ENCODE assay signal across 1 mouse cellular context in the genomic region with DNA sequence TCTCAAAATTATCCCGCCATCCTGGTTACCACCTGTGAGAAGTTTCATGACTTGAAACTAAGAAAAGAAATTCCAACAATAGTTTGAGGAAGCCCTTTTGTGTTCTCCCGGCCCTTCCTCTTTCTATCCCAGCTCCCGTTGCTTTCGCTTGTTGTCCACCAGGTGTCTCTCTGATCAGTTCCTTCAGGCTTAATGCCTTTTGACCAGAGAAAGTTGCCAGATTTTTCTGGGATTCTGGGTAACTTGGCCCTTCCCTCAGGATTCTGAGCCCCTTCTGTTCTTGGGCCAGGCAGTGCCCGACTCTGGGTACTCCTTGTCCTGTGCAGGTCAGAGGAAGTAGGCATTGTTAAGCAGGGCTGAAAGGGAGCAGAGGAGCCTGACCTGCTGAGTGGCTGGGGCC.
TF ChIP-seq lines count a peak whose summit lies in the region.

No protein-coding gene starts in this region.

TF ChIP-seq in ES-E14, 5 proteins besides CTCF, POLR2A, EP300 and RAD21:
- TF ChIP-seq ZC3H11A (IDR thresholded peaks at IDR 0.05; ENCODE audit: borderline replicate concordance, low read depth, low read length) (peak; percentile 49; the same call in 1 of the 2 replicates), ZNF384 (IDR thresholded peaks at IDR 0.05; ENCODE audit: low read depth, low read length) (no peak), HCFC1 (IDR thresholded peaks at IDR 0.05; ENCODE audit: borderline replicate concordance, insufficient read depth, low read length) (no peak)
